ENCODE assay signal across 17 mouse cellular contexts in the genomic region with DNA sequence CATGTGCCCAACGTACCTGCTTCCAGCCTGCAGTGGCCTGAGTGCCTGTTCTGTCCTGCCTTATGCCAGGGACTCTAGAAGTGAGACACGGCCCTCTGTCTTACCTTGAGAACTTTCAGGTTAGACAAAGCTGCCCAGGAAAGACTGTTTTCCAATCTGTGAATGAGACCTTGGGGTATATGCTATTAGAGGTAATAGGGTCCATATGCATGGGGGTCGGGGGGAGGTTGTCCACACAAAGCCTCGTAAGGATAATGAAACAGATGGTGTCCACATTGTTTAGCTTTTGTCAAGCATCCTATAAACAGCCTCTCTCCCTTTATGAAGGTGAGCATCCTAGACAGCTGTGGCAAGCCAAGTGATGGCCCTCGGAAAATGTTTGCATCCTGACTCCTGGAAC. TPM values are rescaled to one million over a fixed set of nuclear protein-coding genes. Genes with fewer than 3 reads are reported as not detected.
DNase-seq lines count a peak whose midpoint lies in the region; ATAC-seq and TF ChIP-seq lines count a peak whose summit lies in the region.
"Had no signal": no experiment of that assay in that cellular context is flagged by ENCODE, and none has a peak within 500 bp of the region (broad histone marks: within the 10 kb centered on the region; RNA-seq: fewer than 3 reads in every experiment).

No protein-coding gene starts in this region.

- no peak overlapping the region for H3K9ac ChIP-seq in liver, embryonic 11.5 days (ENCODE audit: low read depth, low read length)
- no peak overlapping the region for H3K9ac ChIP-seq in liver, embryonic 12.5 days
- H3K9ac ChIP-seq: embryonic facial prominence, embryonic 15.5 days; heart, embryonic 15.5 days; hindbrain, embryonic 14.5 days; liver, embryonic 15.5 days; midbrain, embryonic 13.5 days had no signal

- ATAC-seq in liver, embryonic 11.5 days (replicated peaks; ENCODE audit: low FRiP score), result no peak
- no peak for ATAC-seq in liver, embryonic 12.5 days
- ATAC-seq: midbrain, embryonic 13.5 days had no signal

- H3K79me2 ChIP-seq in myocyte (ENCODE audit: control insufficient read depth, insufficient read depth), result no peaks in the 10 kb centered on the region

- H3K4me3 ChIP-seq in liver, embryonic 11.5 days (ENCODE audit: low read depth, low read length), result no peak overlapping the region
- no peak overlapping the region for H3K4me3 ChIP-seq in liver, embryonic 12.5 days
- H3K4me3 ChIP-seq in myocyte, result no peak overlapping the region
- H3K4me3 ChIP-seq: embryonic facial prominence, embryonic 15.5 days; forebrain, embryonic 10.5 days; heart, embryonic 15.5 days; left cerebral cortex, adult 2 months; liver, embryonic 15.5 days; midbrain, embryonic 13.5 days had no signal

- no peaks in the 10 kb centered on the region for H3K9me3 ChIP-seq in liver, embryonic 11.5 days (ENCODE audit: control insufficient read depth, low read length)
- no peaks in the 10 kb centered on the region for H3K9me3 ChIP-seq in liver, embryonic 12.5 days (replicated peaks)
- H3K9me3 ChIP-seq: embryonic facial prominence, embryonic 15.5 days; forebrain, embryonic 10.5 days; heart, embryonic 15.5 days; liver, embryonic 15.5 days; midbrain, embryonic 13.5 days had no signal

- peaks cover 10% of the 10 kb centered on the region for H3K4me1 ChIP-seq in liver, embryonic 11.5 days (replicated peaks; ENCODE audit: control insufficient read depth, insufficient read depth, low read length)
- H3K4me1 ChIP-seq in liver, embryonic 12.5 days, result peaks cover 23% of the 10 kb centered on the region

- no peaks in the 10 kb centered on the region for H3K36me3 ChIP-seq in liver, embryonic 11.5 days (ENCODE audit: control insufficient read depth, insufficient read depth, low read length)
- no peaks in the 10 kb centered on the region for H3K36me3 ChIP-seq in liver, embryonic 12.5 days
- H3K36me3 ChIP-seq in myocyte (ENCODE audit: control insufficient read depth, insufficient read depth), result no peaks in the 10 kb centered on the region
- H3K36me3 ChIP-seq: embryonic facial prominence, embryonic 15.5 days; forebrain, embryonic 10.5 days; heart, embryonic 15.5 days; liver, embryonic 15.5 days; midbrain, embryonic 13.5 days had no signal

- DNase-seq in heart, adult 11 months, result peak; percentile 85
- no peak for DNase-seq in heart, adult 8-10 months (ENCODE audit: low spot score)
- peak; percentile 4 for DNase-seq in liver, embryonic 11.5 days (ENCODE audit: low spot score)
- DNase-seq in right cerebral cortex, postnatal 25 days, result peak; percentile 0
- no peak for DNase-seq in right cerebral cortex, adult 18-20 months
- DNase-seq: cerebellum, adult 9-11 months; gastrocnemius, postnatal 36 days; lung, postnatal 4 days had no signal

- H3ac ChIP-seq in myocyte (ENCODE audit: control insufficient read depth, insufficient read length), result no peak overlapping the region

- TF ChIP-seq POLR2A in myocyte (IDR thresholded peaks at IDR 0.05; ENCODE audit: insufficient read length, low read depth), result no peak

- H3K27ac ChIP-seq in liver, embryonic 11.5 days (ENCODE audit: low read depth, low read length), result no peak overlapping the region
- no peak overlapping the region for H3K27ac ChIP-seq in liver, embryonic 12.5 days
- H3K27ac ChIP-seq: embryonic facial prominence, embryonic 15.5 days; hindbrain, embryonic 14.5 days; left cerebral cortex, adult 2 months; liver, embryonic 15.5 days; midbrain, embryonic 13.5 days had no signal

- peaks cover 34% of the 10 kb centered on the region for H3K27me3 ChIP-seq in liver, embryonic 11.5 days (replicated peaks; ENCODE audit: control insufficient read depth, insufficient read depth, low read length)
- H3K27me3 ChIP-seq in liver, embryonic 12.5 days (replicated peaks), result peaks cover 93% of the 10 kb centered on the region
- H3K27me3 ChIP-seq in myocyte (ENCODE audit: control insufficient read depth, insufficient read depth, insufficient read length), result no peaks in the 10 kb centered on the region

- 79% methylated on average over 5 of the region's 5 CpGs for WGBS in liver, embryonic 11.5 days
- 60% methylated on average over 5 of the region's 5 CpGs for WGBS in liver, embryonic 12.5 days (ENCODE audit: insufficient replicate concordance)

- H3K4me2 ChIP-seq in liver, embryonic 11.5 days, result no peak overlapping the region
- no peak overlapping the region for H3K4me2 ChIP-seq in liver, embryonic 12.5 days
- H3K4me2 ChIP-seq in myocyte (ENCODE audit: low read depth), result peak overlapping the region; percentile 22
- H3K4me2 ChIP-seq: embryonic facial prominence, embryonic 15.5 days; heart, embryonic 15.5 days; hindbrain, embryonic 14.5 days; liver, embryonic 15.5 days; midbrain, embryonic 13.5 days had no signal

TF ChIP-seq in myocyte, 11 proteins besides CTCF, POLR2A, EP300 and RAD21:
- TF ChIP-seq USF1 (IDR thresholded peaks at IDR 0.05; ENCODE audit: low read depth), result no peak
- TF ChIP-seq MYOD1 (IDR thresholded peaks at IDR 0.05; ENCODE audit: control insufficient read depth in 1 of 3, insufficient read length in 2 of 3, low read depth in 2 of 3), result no peak
- TF ChIP-seq SRF (IDR thresholded peaks at IDR 0.05; ENCODE audit: control insufficient read depth, insufficient read length, low read depth), result no peak
- no peak for TF ChIP-seq REST (IDR thresholded peaks at IDR 0.05; ENCODE audit: insufficient read depth, insufficient read length)
- no peak for TF ChIP-seq E2F4 (IDR thresholded peaks at IDR 0.05; ENCODE audit: insufficient read depth)
- TF ChIP-seq MYOG (IDR thresholded peaks at IDR 0.05; ENCODE audit: control insufficient read depth in 1 of 3, insufficient read depth in 1 of 3, insufficient read length in 2 of 3, low read depth in 2 of 3), result no peak

RNA-seq across cellular contexts. Expression of gene Prrt4, which starts 15.8 kb away (rescaled TPM):
- total RNA-seq in heart, adult 8-10 months (2022), result 1 to 10 TPM; 2.2 to 3.2 (median 2.9) TPM
- 0.34 and 0.55 TPM in 2 replicates for polyA plus RNA-seq in liver, embryonic 11.5 days (2014; fragmentation: Nextera tagmentation; extraction: Ambion mirVana)
- 0.07 and 0.12 TPM in 2 replicates for polyA plus RNA-seq in liver, embryonic 12.5 days (2016; fragmentation: Nextera tagmentation; extraction: Ambion mirVana)
- 0.37 TPM for polyA plus RNA-seq in myocyte (2012; fragmentation: generic; extraction: Trizol)

RNA-seq across cellular contexts. Expression of gene Impdh1, which starts 21.0 kb away (rescaled TPM):
- 10 to 100 TPM; 16.5 to 24.0 (median 20.5) TPM for total RNA-seq in heart, adult 8-10 months (2022)
- 26.5 and 26.7 TPM in 2 replicates for polyA plus RNA-seq in liver, embryonic 11.5 days (2014; fragmentation: Nextera tagmentation; extraction: Ambion mirVana)
- 13.7 and 14.3 TPM in 2 replicates for polyA plus RNA-seq in liver, embryonic 12.5 days (2016; fragmentation: Nextera tagmentation; extraction: Ambion mirVana)
- polyA plus RNA-seq in myocyte (2012; fragmentation: generic; extraction: Trizol), result 78.6 TPM

RNA-seq across cellular contexts. Expression of gene Rbm28, which starts 30.3 kb away (rescaled TPM):
- total RNA-seq in heart, adult 8-10 months (2022), result 10 to 100 TPM; 15.1 to 19.7 (median 18.9) TPM
- polyA plus RNA-seq in liver, embryonic 11.5 days (2014; fragmentation: Nextera tagmentation; extraction: Ambion mirVana), result 48.4 and 54.6 TPM in 2 replicates
- 23.2 and 27.2 TPM in 2 replicates for polyA plus RNA-seq in liver, embryonic 12.5 days (2016; fragmentation: Nextera tagmentation; extraction: Ambion mirVana)
- polyA plus RNA-seq in myocyte (2012; fragmentation: generic; extraction: Trizol), result 16.2 TPM

Comparison
In these comparisons a context has a peak if more than half of its experiments do, and no peak if none do; other contexts are left out.
1. DNase-seq: peak in heart, adult 11 months (single experiment), liver, embryonic 11.5 days (single experiment) and right cerebral cortex, postnatal 25 days (single experiment); none in heart, adult 8-10 months (single experiment) and right cerebral cortex, adult 18-20 months (single experiment).